Mouse (Mus musculus): ENCODE measurements at regions not wholly inside any gene's neighbourhood (a gene's known extent, or its start where the extent isn't known, plus 50 kb on each side); places are given as distances from the start of the nearest gene placed in this dataset.

DNA sequence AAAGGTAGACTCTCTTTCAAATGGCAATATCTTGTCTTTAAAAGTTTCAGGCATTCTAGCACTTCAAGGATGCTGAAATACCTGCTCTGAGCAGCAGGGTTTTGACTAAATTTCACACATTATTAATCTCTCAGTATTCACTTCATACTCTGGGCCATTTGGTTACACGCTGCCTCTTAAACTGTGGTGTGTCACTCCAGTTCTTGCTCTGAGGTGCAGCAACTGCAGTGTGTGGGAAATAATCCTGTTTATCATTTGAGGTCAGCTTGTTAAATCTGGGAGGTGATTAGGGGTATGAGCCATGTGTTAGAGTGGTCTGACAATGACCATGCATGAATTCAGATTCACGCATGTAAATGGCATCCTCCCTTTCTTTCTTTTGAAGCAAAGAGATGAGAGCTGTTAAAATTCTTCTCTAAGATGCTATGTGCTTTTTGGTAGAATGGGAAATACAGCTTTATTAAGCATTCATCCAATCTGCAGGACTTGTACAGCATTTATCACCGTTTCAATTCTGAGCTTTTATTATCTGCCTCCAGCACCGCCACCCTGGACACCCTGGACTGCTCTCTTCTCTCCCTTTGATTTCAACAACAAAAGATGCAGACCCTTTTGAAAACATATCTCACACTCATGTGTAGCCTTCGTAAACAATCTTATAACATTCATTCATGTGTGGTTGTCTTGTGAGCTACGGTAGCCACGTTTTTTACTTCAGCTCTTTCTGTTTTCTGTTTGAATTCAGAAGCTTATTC, 362.4 kb upstream of the Gm38303 start:
- DNase-seq (ENCODE audit: low spot score in 2 of 2), result no peak

GRCm38 (mm10) chr3:10685501-10685951, 350.0 kb upstream of the Gm38303 start:
- no peak for DNase-seq (ENCODE audit: low spot score in 2 of 2)

DNA sequence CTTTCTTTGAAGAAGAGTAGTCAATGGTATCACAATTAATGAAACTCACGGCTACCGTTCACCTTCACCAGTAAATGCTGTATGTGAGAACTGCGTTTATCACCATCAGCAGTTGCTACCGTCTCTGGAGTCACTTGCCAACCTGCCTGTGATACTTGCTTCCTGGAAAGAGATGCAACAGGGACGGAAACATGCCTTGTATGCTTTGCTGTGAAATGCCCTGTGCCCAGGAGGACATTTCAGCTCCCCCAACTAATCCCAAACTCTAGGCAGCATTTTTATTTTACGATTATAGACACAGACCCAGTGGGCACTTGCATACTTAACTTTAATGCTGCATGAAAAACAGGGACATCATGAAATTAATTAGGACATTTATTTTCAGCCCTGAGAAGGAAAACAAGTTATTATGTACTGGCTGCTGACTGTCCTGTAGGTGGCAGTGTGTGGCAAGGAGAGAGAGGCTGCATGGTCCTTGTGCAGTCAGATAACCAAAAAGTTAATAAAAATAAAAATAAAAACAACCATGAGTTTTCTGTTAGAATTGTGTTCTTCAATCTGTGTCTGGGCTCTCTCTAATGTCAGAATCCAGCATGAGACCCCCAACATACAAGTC, 349.5 kb upstream of the Gm38303 start:
- peak; percentile 13 to 38 for DNase-seq (ENCODE audit: low spot score in 2 of 2)

DNA sequence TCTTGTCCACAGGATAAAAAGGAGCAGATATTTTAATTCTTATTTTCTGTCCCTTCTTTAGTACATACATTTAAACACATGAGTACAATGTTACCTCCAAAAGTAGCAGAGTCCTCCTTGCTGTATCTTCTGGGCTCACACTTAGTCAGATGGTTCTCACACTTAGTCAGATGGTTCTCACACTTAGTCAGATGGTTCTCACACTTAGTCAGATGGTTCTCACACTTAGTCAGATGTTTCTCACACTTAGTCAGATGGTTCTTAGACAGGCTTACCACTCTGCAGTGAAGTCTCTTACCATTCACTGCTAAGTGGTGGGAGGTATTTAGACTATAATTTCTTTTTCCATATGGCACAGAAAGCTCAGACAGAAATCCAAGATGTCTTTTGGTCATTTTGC, 346.5 kb upstream of the Gm38303 start:
- no peak for DNase-seq (ENCODE audit: low spot score in 2 of 2)

DNA sequence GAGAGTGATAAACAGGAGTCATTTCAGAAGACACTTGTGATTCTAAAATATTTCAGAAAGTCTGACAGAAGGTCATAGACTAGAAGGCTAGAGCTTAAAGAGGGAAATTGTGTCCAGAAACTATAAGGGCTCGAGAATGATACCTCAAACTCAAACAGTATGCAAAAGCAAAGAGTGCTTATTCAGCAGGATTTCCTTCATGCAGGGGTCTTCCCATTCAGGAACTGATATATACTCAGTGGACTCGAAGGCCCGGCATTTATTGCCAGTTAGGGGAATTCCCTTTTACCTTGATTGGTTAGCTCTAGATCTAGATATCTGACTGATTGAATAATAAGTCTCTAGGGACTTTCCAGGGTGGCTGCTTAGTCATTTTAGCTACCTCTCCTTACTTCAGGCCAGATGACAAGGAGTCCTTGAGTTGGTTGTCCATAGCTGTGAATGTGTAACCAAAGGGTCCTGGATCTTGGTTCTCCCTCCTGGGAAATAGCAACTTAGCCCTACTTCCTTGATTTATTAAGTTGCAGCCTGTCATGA, 312.6 kb upstream of the Gm38303 start:
- DNase-seq (ENCODE audit: low spot score in 2 of 2), result no peak
